Mouse (Mus musculus): ENCODE results near the gene Hs2st1. TPM values are rescaled to one million over a fixed set of nuclear protein-coding genes. Genes with fewer than 3 reads are reported as not detected.

Hs2st1 gene
- polyA plus RNA-seq, 1 experiment from 2014 or later: 18.3 TPM

DNA sequence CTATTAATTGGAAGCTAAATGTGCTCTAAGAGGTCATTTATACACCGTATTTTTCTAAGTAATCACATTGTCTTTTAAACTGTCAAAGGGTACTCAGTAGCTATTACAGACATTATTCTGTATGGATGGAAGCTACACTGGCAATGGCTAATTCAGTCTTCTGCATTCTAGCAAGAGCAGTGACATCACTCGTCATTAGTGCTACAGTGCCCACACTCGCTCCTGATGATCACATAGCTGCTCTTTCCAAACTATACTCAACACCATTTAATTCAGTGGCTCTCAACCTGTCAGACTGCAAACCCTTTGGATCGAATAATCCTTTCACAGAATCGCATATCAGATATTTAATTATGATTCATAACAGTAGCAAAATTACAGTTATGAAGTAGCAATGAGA lies 19.3 kb downstream of the Hs2st1 start:
- WGBS: 48% methylated on average over 5 of the region's 5 CpGs
- peaks cover 34% of the 10 kb centered on the region for H3K4me1 ChIP-seq (ENCODE audit: control insufficient read depth, insufficient read depth, low read length)
- H3K4me3 ChIP-seq (ENCODE audit: low read depth, low read length): no peak overlapping the region
- DNase-seq (ENCODE audit: low spot score) (peak; percentile 62), ATAC-seq (peak; percentile 45; the same call in 1 of the 2 replicates)
- H3K9me3 ChIP-seq (replicated peaks; ENCODE audit: control insufficient read depth, low read length): no peaks in the 10 kb centered on the region
- H3K9ac ChIP-seq (ENCODE audit: low read length): no peak overlapping the region
- no peak overlapping the region for H3K4me2 ChIP-seq (ENCODE audit: low read length)
- H3K27ac ChIP-seq (ENCODE audit: low read depth, low read length): no peak overlapping the region
- H3K36me3 ChIP-seq (ENCODE audit: control insufficient read depth, insufficient read depth, low read length): no peaks in the 10 kb centered on the region
- no peaks in the 10 kb centered on the region for H3K27me3 ChIP-seq (replicated peaks; ENCODE audit: control insufficient read depth, insufficient read depth, low read length)

GRCm38 (mm10) chr3:144550036-144550435 lies 19.9 kb downstream of the Hs2st1 start:
- DNase-seq (ENCODE audit: low spot score): no peak
- 92% methylated on average over 5 of the region's 5 CpGs for WGBS
- no peak for ATAC-seq
- Histone ChIP-seq H3K36me3 (ENCODE audit: control insufficient read depth, insufficient read depth, low read length) (no peaks in the 10 kb centered on the region), H3K9me3 (replicated peaks; ENCODE audit: control insufficient read depth, low read length) (no peaks in the 10 kb centered on the region), H3K4me2 (ENCODE audit: low read length) (no peak overlapping the region), H3K4me3 (ENCODE audit: low read depth, low read length) (no peak overlapping the region), H3K27me3 (replicated peaks; ENCODE audit: control insufficient read depth, insufficient read depth, low read length) (no peaks in the 10 kb centered on the region), H3K9ac (ENCODE audit: low read length) (no peak overlapping the region), H3K4me1 (ENCODE audit: control insufficient read depth, insufficient read depth, low read length) (peaks cover 36% of the 10 kb centered on the region), H3K27ac (ENCODE audit: low read depth, low read length) (no peak overlapping the region)

- Histone ChIP-seq H3K36me3 (ENCODE audit: control insufficient read depth, insufficient read depth, low read length) (no peaks in the 10 kb centered on the region), H3K4me2 (ENCODE audit: low read length) (no peak overlapping the region), H3K27ac (ENCODE audit: low read depth, low read length) (peak overlapping the region; percentile 5; the same call in 1 of the 2 replicates), H3K4me3 (ENCODE audit: low read depth, low read length) (no peak overlapping the region), H3K27me3 (replicated peaks; ENCODE audit: control insufficient read depth, insufficient read depth, low read length) (no peaks in the 10 kb centered on the region), H3K4me1 (ENCODE audit: control insufficient read depth, insufficient read depth, low read length) (peaks cover 26% of the 10 kb centered on the region), H3K9me3 (replicated peaks; ENCODE audit: control insufficient read depth, low read length) (no peaks in the 10 kb centered on the region), H3K9ac (ENCODE audit: low read length) (no peak overlapping the region)
- DNase-seq (ENCODE audit: low spot score): no peak
- ATAC-seq: no peak
- 84% methylated on average over 7 of the region's 7 CpGs for WGBS
Observed at GRCm38 (mm10) chr3:144548186-144548845, 21.7 kb downstream of the Hs2st1 start.

DNA sequence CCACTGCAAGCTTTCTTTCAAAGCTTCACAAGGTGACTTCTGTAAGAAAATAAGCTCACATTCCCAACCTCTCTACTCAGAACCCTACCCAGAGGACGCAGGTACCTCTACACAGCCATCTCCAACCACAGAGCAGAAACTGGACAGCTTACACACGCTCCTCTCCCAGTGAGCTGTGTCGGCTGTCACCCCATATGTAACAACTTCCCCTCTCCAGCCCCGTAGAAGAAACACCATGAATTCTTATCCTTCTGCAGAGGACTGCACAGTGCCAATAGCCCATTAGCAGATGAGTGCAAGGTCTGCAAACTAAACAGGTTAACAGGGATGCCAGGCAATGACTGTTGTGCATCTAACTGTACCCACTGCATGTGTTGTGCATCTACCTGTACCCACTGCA lies 23.5 kb downstream of the Hs2st1 start:
- Histone ChIP-seq H3K9ac (ENCODE audit: low read length) (no peak overlapping the region), H3K27ac (ENCODE audit: low read depth, low read length) (peak overlapping the region; percentile 75; the same call in 1 of the 2 replicates), H3K36me3 (ENCODE audit: control insufficient read depth, insufficient read depth, low read length) (no peaks in the 10 kb centered on the region), H3K4me1 (ENCODE audit: control insufficient read depth, insufficient read depth, low read length) (peaks cover 28% of the 10 kb centered on the region), H3K9me3 (replicated peaks; ENCODE audit: control insufficient read depth, low read length) (no peaks in the 10 kb centered on the region), H3K27me3 (replicated peaks; ENCODE audit: control insufficient read depth, insufficient read depth, low read length) (no peaks in the 10 kb centered on the region), H3K4me2 (ENCODE audit: low read length) (peak overlapping the region; percentile 24; the same call in 1 of the 2 replicates), H3K4me3 (ENCODE audit: low read depth, low read length) (no peak overlapping the region)
- peak; percentile 59 for DNase-seq (ENCODE audit: low spot score)
- WGBS: 12% methylated on average over 4 of the region's 4 CpGs
- peak; percentile 52 for ATAC-seq

- H3K27me3 ChIP-seq (replicated peaks; ENCODE audit: control insufficient read depth, insufficient read depth, low read length): no peaks in the 10 kb centered on the region
- no peaks in the 10 kb centered on the region for H3K36me3 ChIP-seq (ENCODE audit: control insufficient read depth, insufficient read depth, low read length)
- H3K9ac ChIP-seq (ENCODE audit: low read length): no peak overlapping the region
- no peaks in the 10 kb centered on the region for H3K9me3 ChIP-seq (replicated peaks; ENCODE audit: control insufficient read depth, low read length)
- no peak overlapping the region for H3K27ac ChIP-seq (ENCODE audit: low read depth, low read length)
- H3K4me2 ChIP-seq (ENCODE audit: low read length): peak overlapping the region; percentile 24; the same call in 1 of the 2 replicates
- WGBS: 3% methylated on average over 4 of the region's 4 CpGs
- no peak overlapping the region for H3K4me3 ChIP-seq (ENCODE audit: low read depth, low read length)
- H3K4me1 ChIP-seq (ENCODE audit: control insufficient read depth, insufficient read depth, low read length): peaks cover 21% of the 10 kb centered on the region
- DNase-seq (ENCODE audit: low spot score): peak; percentile 86
- peak; percentile 64 for ATAC-seq
Observed at GRCm38 (mm10) chr3:144545832-144546231, 24.1 kb downstream of the Hs2st1 start.

GRCm38 (mm10) chr3:144545152-144545551 lies 24.8 kb downstream of the Hs2st1 start:
- no peaks in the 10 kb centered on the region for H3K36me3 ChIP-seq (ENCODE audit: control insufficient read depth, insufficient read depth, low read length)
- WGBS: 44% methylated on average over 7 of the region's 7 CpGs
- peaks cover 20% of the 10 kb centered on the region for H3K4me1 ChIP-seq (ENCODE audit: control insufficient read depth, insufficient read depth, low read length)
- no peak overlapping the region for H3K27ac ChIP-seq (ENCODE audit: low read depth, low read length)
- H3K9ac ChIP-seq (ENCODE audit: low read length): no peak overlapping the region
- ATAC-seq (peak; percentile 38; the same call in 1 of the 2 replicates), DNase-seq (ENCODE audit: low spot score) (no peak)
- H3K4me3 ChIP-seq (ENCODE audit: low read depth, low read length): no peak overlapping the region
- H3K27me3 ChIP-seq (replicated peaks; ENCODE audit: control insufficient read depth, insufficient read depth, low read length): no peaks in the 10 kb centered on the region
- H3K9me3 ChIP-seq (replicated peaks; ENCODE audit: control insufficient read depth, low read length): no peaks in the 10 kb centered on the region
- no peak overlapping the region for H3K4me2 ChIP-seq (ENCODE audit: low read length)

GRCm38 (mm10) chr3:144541906-144542438 lies 28.0 kb downstream of the Hs2st1 start:
- Histone ChIP-seq H3K4me2 (ENCODE audit: low read length) (no peak overlapping the region), H3K9me3 (replicated peaks; ENCODE audit: control insufficient read depth, low read length) (no peaks in the 10 kb centered on the region), H3K27me3 (replicated peaks; ENCODE audit: control insufficient read depth, insufficient read depth, low read length) (no peaks in the 10 kb centered on the region), H3K4me3 (ENCODE audit: low read depth, low read length) (no peak overlapping the region), H3K36me3 (ENCODE audit: control insufficient read depth, insufficient read depth, low read length) (no peaks in the 10 kb centered on the region), H3K27ac (ENCODE audit: low read depth, low read length) (no peak overlapping the region), H3K9ac (ENCODE audit: low read length) (no peak overlapping the region), H3K4me1 (ENCODE audit: control insufficient read depth, insufficient read depth, low read length) (peaks cover 20% of the 10 kb centered on the region)
- no peak for ATAC-seq
- no peak for DNase-seq (ENCODE audit: low spot score)
- WGBS: 77% methylated on average over 6 of the region's 6 CpGs

DNA sequence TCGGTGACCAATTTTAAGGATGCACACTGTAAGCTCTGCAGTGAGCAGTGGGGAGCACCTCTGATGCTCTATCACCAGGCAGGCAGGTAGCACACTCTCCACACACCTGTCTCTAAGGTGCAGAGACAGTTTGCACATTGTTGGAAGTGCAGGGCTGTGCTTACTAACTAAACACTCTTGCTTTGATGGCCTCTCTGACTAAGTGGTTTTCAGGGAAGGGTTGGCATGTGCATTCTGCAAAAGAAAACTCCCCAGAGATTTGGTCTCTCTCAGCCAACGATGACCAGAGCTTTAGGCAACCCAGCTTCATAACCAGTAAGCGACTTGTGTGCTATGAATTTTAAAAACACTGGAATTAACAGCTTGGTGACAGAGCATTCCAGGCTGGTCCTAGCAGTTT lies 29.2 kb downstream of the Hs2st1 start:
- no peak for DNase-seq (ENCODE audit: low spot score)
- no peaks in the 10 kb centered on the region for H3K36me3 ChIP-seq (ENCODE audit: control insufficient read depth, insufficient read depth, low read length)
- no peak overlapping the region for H3K9ac ChIP-seq (ENCODE audit: low read length)
- H3K4me1 ChIP-seq (ENCODE audit: control insufficient read depth, insufficient read depth, low read length): peaks cover 14% of the 10 kb centered on the region; the same call in 1 of the 2 replicates
- WGBS: 90% methylated on average over 3 of the region's 3 CpGs
- no peak overlapping the region for H3K4me3 ChIP-seq (ENCODE audit: low read depth, low read length)
- ATAC-seq: no peak
- no peak overlapping the region for H3K4me2 ChIP-seq (ENCODE audit: low read length)
- no peaks in the 10 kb centered on the region for H3K9me3 ChIP-seq (replicated peaks; ENCODE audit: control insufficient read depth, low read length)
- no peak overlapping the region for H3K27ac ChIP-seq (ENCODE audit: low read depth, low read length)
- no peaks in the 10 kb centered on the region for H3K27me3 ChIP-seq (replicated peaks; ENCODE audit: control insufficient read depth, insufficient read depth, low read length)

DNA sequence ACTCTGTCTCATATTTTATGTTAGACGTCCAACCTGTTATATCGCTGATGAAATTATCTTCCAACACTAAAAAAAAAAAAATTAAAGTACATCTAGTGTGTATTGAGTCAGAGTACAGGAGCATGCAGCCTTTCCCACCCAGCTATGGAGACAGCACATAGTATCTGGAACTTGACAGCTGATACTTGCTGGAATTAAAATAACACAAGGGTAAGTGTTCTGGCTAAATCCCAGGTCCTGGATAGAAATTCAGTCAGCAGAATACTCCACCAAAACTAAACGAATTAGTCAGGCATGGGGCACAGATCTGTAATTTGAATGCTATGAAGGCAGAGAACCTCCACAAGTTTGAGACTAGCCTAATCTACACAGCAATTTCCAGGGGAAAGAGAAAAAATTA lies 30.9 kb downstream of the Hs2st1 start:
- Histone ChIP-seq H3K27me3 (replicated peaks; ENCODE audit: control insufficient read depth, insufficient read depth, low read length) (no peaks in the 10 kb centered on the region), H3K4me2 (ENCODE audit: low read length) (no peak overlapping the region), H3K4me1 (ENCODE audit: control insufficient read depth, insufficient read depth, low read length) (peaks cover 10% of the 10 kb centered on the region; the same call in 1 of the 2 replicates), H3K27ac (ENCODE audit: low read depth, low read length) (no peak overlapping the region), H3K9me3 (replicated peaks; ENCODE audit: control insufficient read depth, low read length) (no peaks in the 10 kb centered on the region), H3K4me3 (ENCODE audit: low read depth, low read length) (no peak overlapping the region), H3K36me3 (ENCODE audit: control insufficient read depth, insufficient read depth, low read length) (no peaks in the 10 kb centered on the region), H3K9ac (ENCODE audit: low read length) (no peak overlapping the region)
- WGBS: 81% methylated on average over 3 of the region's 3 CpGs
- ATAC-seq (no peak), DNase-seq (ENCODE audit: low spot score) (no peak)
